Mouse (Mus musculus) heart, embryonic 10.5 days (tissue): ENCODE data around the gene Begain. TPM values are rescaled to one million over a fixed set of nuclear protein-coding genes. Genes with fewer than 3 reads are reported as not detected.

ENCODE experiments used
- DNase-seq: peaks from one replicate; pipeline ENCODE4 v3.0.0-alpha.2; 2017; ENCODE audit warnings: low spot score
- H3K27ac ChIP-seq: fragments of 300-500 bp; sonication (generic); 2 replicates; pipeline ENCODE4 v1.5.1; 2016; ENCODE audit warnings: mild to moderate bottlenecking
- H3K27me3 ChIP-seq: fragments of 300-500 bp; sonication (generic); 2 replicates; pipeline ENCODE4 v1.6.1; 2016; ENCODE audit warnings: mild to moderate bottlenecking; ENCODE audit not compliant: poor library complexity, insufficient read depth, severe bottlenecking
- H3K36me3 ChIP-seq: fragments of 300-500 bp; sonication (generic); 2 replicates; pipeline ENCODE4 v1.6.1; 2016; ENCODE audit warnings: mild to moderate bottlenecking, moderate library complexity
- H3K4me1 ChIP-seq: fragments of 300-500 bp; sonication (generic); 2 replicates; pipeline ENCODE4 v1.6.1; 2016; ENCODE audit warnings: mild to moderate bottlenecking
- H3K4me3 ChIP-seq: fragments of 300-500 bp; sonication (generic); 2 replicates; pipeline ENCODE4 v1.5.1; 2016; ENCODE audit warnings: mild to moderate bottlenecking, moderate library complexity
- H3K9me3 ChIP-seq: fragments of 300-500 bp; sonication (generic); 2 replicates; pipeline ENCODE4 v1.6.1; 2016; ENCODE audit warnings: mild to moderate bottlenecking, moderate library complexity
- WGBS: fragments of 180-500 bp; shearing (Covaris S2); methylation state at CpG from one replicate; pipeline ENCODE4 v1.1.7; 2016; 5-methylcytosine and 5-hydroxymethylcytosine counted together
- polyA plus RNA-seq: library from polyadenylated mRNA; unstranded; fragments of >200 nt; fragmentation: Nextera tagmentation; extraction: Ambion mirVana; gene quantifications from 2 replicates; pipeline ENCODE4 v1.2.1, GENCODE M21; 2016

Begain gene
- polyA plus RNA-seq, result 1.2 and 3.2 TPM in 2 replicates

- H3K27ac ChIP-seq, result peak within 1 kb of the TSS; percentile 90
- no peak for DNase-seq
- H3K4me1 ChIP-seq, result peaks cover 18% of the 10 kb centered on the region
- no peaks in the 10 kb centered on the region for H3K9me3 ChIP-seq
- 6% methylated on average over 48 of the region's 48 CpGs for WGBS
- peak within 1 kb of the TSS; percentile 71 for H3K4me3 ChIP-seq
- peaks cover 66% of the 10 kb centered on the region for H3K27me3 ChIP-seq
- no peaks in the 10 kb centered on the region for H3K36me3 ChIP-seq
Measured at GRCm38 (mm10) chr12:109068167-109068653, at the start of gene Begain. Begain (minus strand) TSS chr12:109068217.

DNA sequence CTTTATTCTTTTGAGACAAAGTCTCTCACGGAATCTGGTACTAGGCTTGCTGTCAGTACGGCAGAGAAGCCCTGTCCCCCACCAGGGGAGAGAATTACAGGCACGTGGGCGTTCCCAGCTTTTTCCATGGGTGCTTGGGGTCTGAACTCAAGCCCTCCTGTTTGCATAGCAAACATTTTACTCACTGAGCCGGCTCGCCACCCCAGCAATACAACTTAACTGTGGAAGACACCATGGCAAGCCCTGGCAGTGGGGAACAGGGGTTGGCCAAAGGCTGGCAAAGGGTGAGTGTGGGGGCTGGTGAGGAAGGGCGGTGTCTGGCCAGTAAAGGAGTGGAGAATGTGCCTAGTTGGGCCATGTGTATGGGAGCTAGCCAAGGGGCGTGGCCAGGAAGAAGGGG is 47.7 kb upstream of the Begain start:
- WGBS, result 61% methylated on average over 8 of the region's 8 CpGs
- H3K9me3 ChIP-seq, result no peaks in the 10 kb centered on the region
- H3K4me3 ChIP-seq, result no peak overlapping the region
- no peak overlapping the region for H3K27ac ChIP-seq
- no peaks in the 10 kb centered on the region for H3K36me3 ChIP-seq
- peak; percentile 60 for DNase-seq
- H3K4me1 ChIP-seq, result peaks cover 2% of the 10 kb centered on the region; the same call in 1 of the 2 replicates
- H3K27me3 ChIP-seq, result no peaks in the 10 kb centered on the region

- no peak overlapping the region for H3K4me3 ChIP-seq
- H3K36me3 ChIP-seq, result no peaks in the 10 kb centered on the region
- peaks cover 2% of the 10 kb centered on the region; the same call in 1 of the 2 replicates for H3K4me1 ChIP-seq
- peak; percentile 42 for DNase-seq
- H3K27me3 ChIP-seq, result no peaks in the 10 kb centered on the region
- WGBS, result 83% methylated on average over 10 of the region's 10 CpGs
- H3K9me3 ChIP-seq, result no peaks in the 10 kb centered on the region
- H3K27ac ChIP-seq, result no peak overlapping the region
Measured at GRCm38 (mm10) chr12:109115161-109115560, 47.1 kb upstream of the Begain start.

- Histone ChIP-seq H3K4me3 (no peak overlapping the region), H3K27ac (no peak overlapping the region), H3K27me3 (no peaks in the 10 kb centered on the region), H3K9me3 (no peaks in the 10 kb centered on the region), H3K4me1 (peaks cover 2% of the 10 kb centered on the region; the same call in 1 of the 2 replicates), H3K36me3 (no peaks in the 10 kb centered on the region)
- DNase-seq, result no peak
- WGBS, result 68% methylated on average over 10 of the region's 10 CpGs
Measured at GRCm38 (mm10) chr12:109112996-109113592, 45.1 kb upstream of the Begain start.

DNA sequence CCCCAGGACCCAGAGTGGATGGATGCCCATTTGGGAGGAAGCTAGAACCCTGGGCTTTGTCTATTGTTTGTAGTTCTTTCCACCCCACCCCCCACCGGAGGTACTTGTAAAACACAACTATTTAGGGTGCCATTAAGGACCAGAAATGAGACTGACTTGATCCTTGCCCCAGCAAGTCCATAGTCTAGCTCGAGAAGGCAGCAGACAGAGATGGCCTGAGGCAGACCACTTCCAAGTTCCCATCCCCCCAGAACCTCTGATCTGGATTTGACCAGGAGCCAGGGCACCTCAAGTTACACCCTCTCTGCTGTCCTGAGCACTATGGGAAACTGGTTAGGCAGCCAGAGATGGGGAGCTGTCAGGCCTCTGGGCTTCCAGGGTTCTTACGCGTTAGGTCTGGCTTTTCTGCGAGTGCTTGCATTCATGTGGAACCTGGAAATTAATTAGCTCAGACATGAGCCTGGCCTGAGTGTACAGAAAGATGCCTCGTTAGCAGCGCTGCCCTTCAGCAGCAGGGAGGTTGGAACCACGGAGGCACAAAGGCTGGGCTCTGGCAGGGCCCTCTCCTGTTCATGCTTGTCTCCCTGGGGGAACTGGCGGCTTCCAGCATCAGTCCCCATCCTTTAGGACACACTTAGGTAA is 44.5 kb upstream of the Begain start:
- Histone ChIP-seq H3K4me1 (peaks cover 2% of the 10 kb centered on the region; the same call in 1 of the 2 replicates), H3K27me3 (no peaks in the 10 kb centered on the region), H3K4me3 (no peak overlapping the region), H3K36me3 (no peaks in the 10 kb centered on the region), H3K9me3 (no peaks in the 10 kb centered on the region), H3K27ac (no peak overlapping the region)
- 68% methylated on average over 9 of the region's 9 CpGs for WGBS
- no peak for DNase-seq

DNA sequence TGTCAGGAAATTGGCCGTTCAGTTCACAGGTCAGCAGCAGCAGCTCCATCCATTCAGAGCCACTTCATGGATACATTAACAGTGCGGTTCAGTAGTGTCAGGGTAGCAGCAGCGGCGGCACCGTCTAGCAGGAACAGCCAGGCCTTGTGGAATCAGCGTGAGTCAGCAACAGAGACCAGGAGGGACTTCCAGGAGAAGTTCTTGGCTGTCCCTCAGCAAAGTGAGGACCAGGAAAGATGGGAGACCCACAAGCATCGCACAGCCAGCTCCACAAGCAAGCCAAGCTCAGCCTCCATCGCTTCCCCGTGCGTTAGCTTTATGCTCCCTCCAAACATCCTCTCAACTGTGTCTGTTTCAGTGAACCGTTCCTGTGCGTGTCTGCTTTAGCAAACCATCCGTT is 40.9 kb upstream of the Begain start:
- Histone ChIP-seq H3K27ac (no peak overlapping the region), H3K9me3 (no peaks in the 10 kb centered on the region), H3K4me3 (no peak overlapping the region), H3K36me3 (no peaks in the 10 kb centered on the region), H3K4me1 (no peaks in the 10 kb centered on the region), H3K27me3 (no peaks in the 10 kb centered on the region)
- no peak for DNase-seq
- WGBS, result 81% methylated on average over 13 of the region's 13 CpGs

- no peaks in the 10 kb centered on the region for H3K4me1 ChIP-seq
- H3K27me3 ChIP-seq, result 0 out of 2 replicates have a peak, but pooled peaks cover 4% of the 10 kb centered on the region
- H3K4me3 ChIP-seq, result no peak overlapping the region
- no peaks in the 10 kb centered on the region for H3K36me3 ChIP-seq
- DNase-seq, result no peak
- 86% methylated on average over 7 of the region's 7 CpGs for WGBS
- no peak overlapping the region for H3K27ac ChIP-seq
- H3K9me3 ChIP-seq, result no peaks in the 10 kb centered on the region
Measured at GRCm38 (mm10) chr12:109100381-109100780, 32.4 kb upstream of the Begain start.

DNA sequence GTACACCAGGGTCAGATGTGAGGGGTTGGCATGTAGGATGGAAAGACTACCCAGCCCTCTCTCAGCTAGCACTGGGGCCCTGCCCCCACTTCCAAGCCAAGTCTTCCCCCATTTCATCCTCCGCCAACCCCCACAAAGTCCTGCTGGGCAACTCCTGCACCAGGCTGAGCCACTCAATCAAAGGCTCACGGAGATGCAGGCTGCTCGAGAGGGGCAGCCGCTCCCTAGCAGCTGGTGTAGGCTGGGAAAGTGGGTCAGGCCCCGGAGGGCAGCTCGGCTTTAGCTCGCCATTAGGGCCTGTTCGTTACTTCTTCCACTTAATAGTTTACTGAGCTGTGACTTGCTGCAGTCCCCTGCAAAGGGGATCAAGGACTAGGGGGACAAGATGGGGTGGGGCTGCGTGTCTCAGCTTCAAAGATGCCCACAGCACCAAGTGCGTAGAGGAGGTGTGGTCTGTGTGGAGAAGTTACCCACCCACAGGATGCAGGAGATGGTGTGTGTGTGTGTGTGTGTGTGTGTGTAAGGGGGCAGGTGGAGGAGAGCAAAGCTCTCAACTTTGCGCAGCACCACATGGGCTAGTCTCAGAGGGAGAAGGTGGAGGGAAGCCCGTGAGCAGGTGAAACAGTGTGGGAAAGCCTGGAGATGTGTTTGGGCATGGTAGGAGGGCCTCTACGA is 22.6 kb upstream of the Begain start:
- 68% methylated on average over 13 of the region's 13 CpGs for WGBS
- Histone ChIP-seq H3K4me3 (no peak overlapping the region), H3K36me3 (no peaks in the 10 kb centered on the region), H3K27ac (no peak overlapping the region), H3K27me3 (no peaks in the 10 kb centered on the region), H3K4me1 (no peaks in the 10 kb centered on the region), H3K9me3 (no peaks in the 10 kb centered on the region)
- no peak for DNase-seq

DNA sequence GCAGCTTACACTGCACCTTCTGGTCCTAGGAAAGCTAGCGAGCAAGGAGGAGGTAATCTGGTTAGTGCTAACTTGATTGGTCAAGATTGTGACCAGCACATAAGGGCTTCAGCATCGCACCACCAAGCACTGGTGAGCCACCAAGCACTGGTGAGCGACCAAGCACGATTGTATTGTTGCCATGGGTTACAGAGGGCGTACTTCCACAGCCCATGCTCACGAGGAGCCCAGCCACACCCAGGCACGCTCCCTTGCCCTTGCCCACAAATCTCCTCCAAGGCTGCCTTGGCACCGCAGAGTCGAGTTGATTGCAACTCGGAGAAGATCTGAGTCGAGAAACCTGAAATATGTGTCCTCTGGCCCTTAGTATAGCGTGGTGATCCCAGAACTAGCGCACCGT is 22.0 kb upstream of the Begain start:
- WGBS, result 76% methylated on average over 14 of the region's 14 CpGs
- H3K4me1 ChIP-seq, result no peaks in the 10 kb centered on the region
- H3K9me3 ChIP-seq, result no peaks in the 10 kb centered on the region
- H3K4me3 ChIP-seq, result no peak overlapping the region
- DNase-seq, result no peak
- H3K27ac ChIP-seq, result no peak overlapping the region
- H3K36me3 ChIP-seq, result no peaks in the 10 kb centered on the region
- H3K27me3 ChIP-seq, result no peaks in the 10 kb centered on the region

DNA sequence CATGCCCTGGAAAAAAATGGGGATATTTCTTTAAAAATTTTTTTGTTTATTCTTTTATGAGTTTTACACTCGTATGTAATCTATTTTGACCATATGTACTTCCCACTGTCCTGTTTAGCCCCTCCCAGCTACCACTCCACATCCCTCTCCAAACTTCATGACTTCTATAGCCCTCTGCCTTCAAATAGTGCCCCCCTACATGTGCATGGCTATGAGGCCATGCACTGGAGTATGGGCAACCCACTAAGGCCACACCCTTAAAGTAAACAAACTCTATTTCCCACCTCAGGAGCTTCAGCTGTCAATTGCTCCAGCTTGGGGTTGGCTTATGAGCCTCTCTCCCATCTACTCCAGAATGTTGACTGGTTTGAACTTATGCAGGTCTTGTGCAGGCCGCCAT is 18.1 kb upstream of the Begain start:
- 79% methylated on average over 2 of the region's 2 CpGs for WGBS
- no peaks in the 10 kb centered on the region for H3K27me3 ChIP-seq

GRCm38 (mm10) chr12:109085674-109086073 is 17.7 kb upstream of the Begain start:
- WGBS, result 87% methylated on average over 8 of the region's 8 CpGs
- H3K4me1 ChIP-seq, result no peaks in the 10 kb centered on the region
- H3K36me3 ChIP-seq, result no peaks in the 10 kb centered on the region
- DNase-seq, result no peak
- H3K27ac ChIP-seq, result no peak overlapping the region
- H3K9me3 ChIP-seq, result no peaks in the 10 kb centered on the region
- no peak overlapping the region for H3K4me3 ChIP-seq
- H3K27me3 ChIP-seq, result no peaks in the 10 kb centered on the region

More for the DNA sequence above, 18.1 kb upstream of the Begain start:
- Histone ChIP-seq H3K4me1 (no peaks in the 10 kb centered on the region), H3K4me3 (no peak overlapping the region), H3K9me3 (no peaks in the 10 kb centered on the region), H3K36me3 (no peaks in the 10 kb centered on the region), H3K27ac (no peak overlapping the region)
- DNase-seq, result no peak

DNA sequence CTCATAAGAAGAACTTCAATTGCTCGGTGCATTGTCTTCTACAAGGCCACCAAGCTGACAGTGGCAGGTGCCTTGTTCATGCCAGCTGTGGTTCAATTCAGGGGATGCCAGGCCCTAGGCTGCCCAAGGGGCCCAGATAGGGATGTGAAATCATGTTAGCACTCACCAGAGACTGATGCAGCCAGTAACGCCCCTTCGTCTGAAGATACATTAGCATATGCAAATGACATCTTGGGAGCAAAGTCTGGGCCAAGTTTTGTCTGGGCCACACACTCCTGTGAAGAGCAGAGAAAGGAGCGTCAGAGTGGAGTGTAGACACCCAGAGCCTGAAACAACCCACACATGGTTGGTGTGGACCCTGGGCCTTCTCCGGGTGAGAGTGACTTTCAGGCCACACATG is 17.0 kb upstream of the Begain start:
- WGBS, result 71% methylated on average over 5 of the region's 5 CpGs

GRCm38 (mm10) chr12:109083476-109083875 is 15.5 kb upstream of the Begain start:
- Histone ChIP-seq H3K27me3 (no peaks in the 10 kb centered on the region), H3K9me3 (no peaks in the 10 kb centered on the region), H3K36me3 (no peaks in the 10 kb centered on the region), H3K4me3 (no peak overlapping the region), H3K4me1 (no peaks in the 10 kb centered on the region), H3K27ac (no peak overlapping the region)
- DNase-seq, result no peak
- 86% methylated on average over 3 of the region's 3 CpGs for WGBS

More for the DNA sequence above, 17.0 kb upstream of the Begain start:
- no peaks in the 10 kb centered on the region for H3K36me3 ChIP-seq
- H3K9me3 ChIP-seq, result no peaks in the 10 kb centered on the region
- no peaks in the 10 kb centered on the region for H3K4me1 ChIP-seq
- H3K27me3 ChIP-seq, result no peaks in the 10 kb centered on the region
- no peak overlapping the region for H3K4me3 ChIP-seq
- DNase-seq, result no peak
- no peak overlapping the region for H3K27ac ChIP-seq
